Mouse (Mus musculus): ENCODE results near the gene Gm5169.
"Not testable (repeated sequence)": the region's sequence is repeated elsewhere in the genome, so short reads cannot be mapped to it uniquely, and the experiment has no call there.

Gm5169 gene

DNA sequence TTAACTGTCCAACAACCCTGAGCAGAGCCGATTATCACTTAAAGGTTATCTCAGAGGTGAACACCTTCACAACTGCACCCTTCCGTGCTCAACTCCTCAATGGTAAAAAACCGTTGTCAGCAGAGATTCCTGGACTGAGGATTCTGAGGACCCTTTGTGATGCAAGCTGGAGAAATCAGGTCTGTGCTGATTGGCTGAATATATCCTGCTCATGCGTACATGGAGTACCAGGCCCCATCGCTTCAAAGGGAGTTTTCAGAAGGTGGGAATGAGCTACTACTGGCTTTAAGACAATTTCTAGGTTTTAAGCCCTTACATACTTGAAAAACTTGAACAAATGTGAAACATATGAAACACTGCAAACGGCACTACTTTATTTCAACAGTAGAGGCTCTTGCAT, at the start of gene Gm5169:
Gm5169 (minus strand) TSS at position 101 of the 400 bp plus-strand sequence.
- not testable (repeated sequence) for DNase-seq (ENCODE audit: low spot score)

DNA sequence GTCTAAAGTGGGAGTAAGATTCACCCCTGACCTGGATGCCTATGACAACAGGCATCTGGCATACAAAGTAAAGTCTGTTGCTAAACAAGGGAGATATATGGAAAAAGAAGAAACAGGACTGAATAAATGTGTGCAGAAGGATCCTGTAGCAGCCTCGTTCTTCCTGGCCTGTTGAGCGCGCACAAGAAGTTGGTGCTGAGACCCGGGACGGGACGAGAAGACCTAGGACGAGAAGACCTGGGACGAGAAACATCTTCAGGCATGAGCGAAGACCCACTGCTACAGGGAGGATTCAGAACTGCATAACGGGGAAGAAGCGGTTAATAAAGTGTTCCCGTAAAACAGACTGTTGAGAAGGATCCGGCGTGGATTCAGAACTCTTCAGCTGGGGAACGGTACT, 46.2 kb upstream of the Gm5169 start:
- DNase-seq (ENCODE audit: low spot score), result not testable (repeated sequence)

Measured in testis, postnatal 10 days (tissue).